ENCODE assay signal across 7 mouse cellular contexts in genomic region chr5:115908251-115908650, GRCm38 (mm10).
A peak's percentile ranks its signal among the peaks of the same experiment; 100 is the strongest.
DNase-seq lines count a peak whose midpoint lies in the region; ATAC-seq and TF ChIP-seq lines count a peak whose summit lies in the region.

No protein-coding gene starts in this region.

- no peaks in the 10 kb centered on the region for H3K9me3 ChIP-seq in lung, embryonic 14.5 days (ENCODE audit: low read depth, low read length)
- no peaks in the 10 kb centered on the region for H3K9me3 ChIP-seq in forebrain, embryonic 12.5 days
- H3K9me3 ChIP-seq in midbrain, postnatal 0 days (ENCODE audit: low read length) = no peaks in the 10 kb centered on the region

- no peak overlapping the region for H3K27ac ChIP-seq in lung, embryonic 14.5 days (ENCODE audit: low read depth)
- 0 out of 2 replicates have a peak overlapping the region, but pooled peaks have one; percentile 19 for H3K27ac ChIP-seq in forebrain, embryonic 12.5 days
- peak overlapping the region; percentile 81 for H3K27ac ChIP-seq in midbrain, postnatal 0 days (ENCODE audit: low read depth, low read length)

- H3K4me1 ChIP-seq in lung, embryonic 14.5 days (ENCODE audit: insufficient read depth) = peaks cover 5% of the 10 kb centered on the region; the same call in 1 of the 2 replicates
- H3K4me1 ChIP-seq in forebrain, embryonic 12.5 days = peaks cover 22% of the 10 kb centered on the region
- no peaks in the 10 kb centered on the region; the same call in 1 of the 2 replicates for H3K4me1 ChIP-seq in midbrain, postnatal 0 days (ENCODE audit: insufficient read depth, low read length)

- 19% methylated on average over 10 of the region's 10 CpGs for WGBS in lung, embryonic 14.5 days
- 21% methylated on average over 10 of the region's 10 CpGs for WGBS in forebrain, embryonic 12.5 days
- 13% methylated on average over 10 of the region's 10 CpGs for WGBS in midbrain, postnatal 0 days

- no peaks in the 10 kb centered on the region for H3K36me3 ChIP-seq in lung, embryonic 14.5 days (ENCODE audit: insufficient read depth)
- peaks cover 3% of the 10 kb centered on the region; the same call in 1 of the 2 replicates for H3K36me3 ChIP-seq in forebrain, embryonic 12.5 days (replicated peaks)
- H3K36me3 ChIP-seq in midbrain, postnatal 0 days (ENCODE audit: insufficient read depth, low read length) = no peaks in the 10 kb centered on the region

- H3K4me3 ChIP-seq in lung, embryonic 14.5 days (ENCODE audit: low read depth, low read length) = no peak overlapping the region
- peak overlapping the region; percentile 37 for H3K4me3 ChIP-seq in forebrain, embryonic 12.5 days (replicated peaks)
- peak overlapping the region; percentile 57 for H3K4me3 ChIP-seq in midbrain, postnatal 0 days (ENCODE audit: low read depth, low read length)

- no peak overlapping the region for H3K9ac ChIP-seq in lung, embryonic 14.5 days
- no peak overlapping the region for H3K9ac ChIP-seq in forebrain, embryonic 12.5 days
- H3K9ac ChIP-seq in midbrain, postnatal 0 days (replicated peaks; ENCODE audit: low read length, poor library complexity, severe bottlenecking) = peak overlapping the region; percentile 67

- peak overlapping the region; percentile 62 for H3K4me2 ChIP-seq in lung, embryonic 14.5 days
- peak overlapping the region; percentile 58 for H3K4me2 ChIP-seq in forebrain, embryonic 12.5 days
- H3K4me2 ChIP-seq in midbrain, postnatal 0 days (ENCODE audit: low read depth, low read length, poor library complexity, severe bottlenecking) = peak overlapping the region; percentile 77

- 0 out of 2 replicates have a peak, but pooled peaks have one; percentile 45 for ATAC-seq in lung, embryonic 14.5 days (ENCODE audit: insufficient read depth)
- peak; percentile 57; the same call in 1 of the 2 replicates for ATAC-seq in forebrain, embryonic 12.5 days (ENCODE audit: low FRiP score)
- peak; percentile 74 for ATAC-seq in midbrain, postnatal 0 days (ENCODE audit: low FRiP score)
- ATAC-seq in CD4-positive, CD25-positive, alpha-beta regulatory T cell, adult 4 months = no peak

- DNase-seq in lung, embryonic 14.5 days = peak; percentile 67
- no peak for DNase-seq in lung, postnatal 14 days
- peak; percentile 68 to 73 for DNase-seq in left cerebral cortex, adult 18-20 months (ENCODE audit: low spot score in 2 of 2)
- peak; percentile 89 for DNase-seq in midbrain, postnatal 0 days (ENCODE audit: low spot score)
- DNase-seq in gastrocnemius, postnatal 36 days = no peak

- no peak for TF ChIP-seq CTCF in lung, embryonic 14.5 days (IDR thresholded peaks at IDR 0.05; ENCODE audit: low read depth)
- TF ChIP-seq CTCF in midbrain, postnatal 0 days (IDR thresholded peaks at IDR 0.05) = no peak

- no peaks in the 10 kb centered on the region for H3K27me3 ChIP-seq in lung, embryonic 14.5 days (ENCODE audit: insufficient read depth, low read length)
- no peaks in the 10 kb centered on the region for H3K27me3 ChIP-seq in forebrain, embryonic 12.5 days
- H3K27me3 ChIP-seq in midbrain, postnatal 0 days (ENCODE audit: insufficient read depth, low read length) = no peaks in the 10 kb centered on the region

- intact Hi-C loops in gastrocnemius, postnatal 36 days (cut with DNase I) = no loop called here

Comparison
In these comparisons a context has a peak if more than half of its experiments do, and no peak if none do; other contexts are left out.
1. DNase-seq: peak in lung, embryonic 14.5 days (single experiment), left cerebral cortex, adult 18-20 months (2 of 2) and midbrain, postnatal 0 days (single experiment); none in lung, postnatal 14 days (single experiment) and gastrocnemius, postnatal 36 days (0 of 2).
2. Peak in every context shown above with its lines, with median percentiles within 50 percentile points of each other: H3K4me2 ChIP-seq.